Mouse (Mus musculus): ENCODE measurements around the gene Apaf1. TPM values are rescaled to one million over a fixed set of nuclear protein-coding genes. Genes with fewer than 3 reads are reported as not detected.

Apaf1 gene
- polyA plus RNA-seq, 1 experiment: 53.9 TPM

- Histone ChIP-seq H3K27ac (ENCODE audit: insufficient read depth, low read length) (no peak overlapping the region), H3K4me3 (ENCODE audit: insufficient read depth, low read length) (peak overlapping the region; percentile 87), H3K4me1 (ENCODE audit: control insufficient read depth, insufficient read depth, low read length) (peaks cover 4% of the 10 kb centered on the region; the same call in 1 of the 2 replicates)
- TF ChIP-seq POLR2A (IDR thresholded peaks at IDR 0.05; ENCODE audit: low read depth, low read length) (peak; percentile 31; the same call in 1 of the 2 replicates), CTCF (IDR thresholded peaks at IDR 0.05; ENCODE audit: borderline replicate concordance, insufficient read depth, low read length) (no peak)
These were observed 40.1 kb upstream of the Apaf1 start for GRCm38 (mm10) chr10:91122646-91123045.

GRCm38 (mm10) chr10:91116958-91117357 is 34.4 kb upstream of the Apaf1 start:
- TF ChIP-seq POLR2A (IDR thresholded peaks at IDR 0.05; ENCODE audit: low read depth, low read length): no peak
- no peak for TF ChIP-seq CTCF (IDR thresholded peaks at IDR 0.05; ENCODE audit: borderline replicate concordance, insufficient read depth, low read length)
- Histone ChIP-seq H3K27ac (ENCODE audit: insufficient read depth, low read length) (no peak overlapping the region), H3K4me1 (ENCODE audit: control insufficient read depth, insufficient read depth, low read length) (peaks cover 2% of the 10 kb centered on the region; the same call in 1 of the 2 replicates), H3K4me3 (ENCODE audit: insufficient read depth, low read length) (no peak overlapping the region)

- Histone ChIP-seq H3K27ac (ENCODE audit: insufficient read depth, low read length) (no peak overlapping the region), H3K4me3 (ENCODE audit: insufficient read depth, low read length) (no peak overlapping the region), H3K4me1 (ENCODE audit: control insufficient read depth, insufficient read depth, low read length) (no peaks in the 10 kb centered on the region)
- TF ChIP-seq POLR2A (IDR thresholded peaks at IDR 0.05; ENCODE audit: low read depth, low read length) (no peak), CTCF (IDR thresholded peaks at IDR 0.05; ENCODE audit: borderline replicate concordance, insufficient read depth, low read length) (no peak)
These were observed 27.3 kb upstream of the Apaf1 start for GRCm38 (mm10) chr10:91109841-91110240.

- Histone ChIP-seq H3K4me1 (ENCODE audit: control insufficient read depth, insufficient read depth, low read length) (no peaks in the 10 kb centered on the region), H3K27ac (ENCODE audit: insufficient read depth, low read length) (no peak overlapping the region), H3K4me3 (ENCODE audit: insufficient read depth, low read length) (no peak overlapping the region)
- TF ChIP-seq POLR2A (IDR thresholded peaks at IDR 0.05; ENCODE audit: low read depth, low read length): no peak
- no peak for TF ChIP-seq CTCF (IDR thresholded peaks at IDR 0.05; ENCODE audit: borderline replicate concordance, insufficient read depth, low read length)
These were observed 23.4 kb upstream of the Apaf1 start for GRCm38 (mm10) chr10:91105981-91106380.

- Histone ChIP-seq H3K4me3 (ENCODE audit: insufficient read depth, low read length) (no peak overlapping the region), H3K27ac (ENCODE audit: insufficient read depth, low read length) (no peak overlapping the region), H3K4me1 (ENCODE audit: control insufficient read depth, insufficient read depth, low read length) (no peaks in the 10 kb centered on the region)
- no peak for TF ChIP-seq POLR2A (IDR thresholded peaks at IDR 0.05; ENCODE audit: low read depth, low read length)
- no peak for TF ChIP-seq CTCF (IDR thresholded peaks at IDR 0.05; ENCODE audit: borderline replicate concordance, insufficient read depth, low read length)
These were observed 20.4 kb upstream of the Apaf1 start for GRCm38 (mm10) chr10:91102799-91103590.

GRCm38 (mm10) chr10:91101936-91102335 is 19.4 kb upstream of the Apaf1 start:
- TF ChIP-seq CTCF (IDR thresholded peaks at IDR 0.05; ENCODE audit: borderline replicate concordance, insufficient read depth, low read length): no peak
- no peaks in the 10 kb centered on the region for H3K4me1 ChIP-seq (ENCODE audit: control insufficient read depth, insufficient read depth, low read length)

GRCm38 (mm10) chr10:91100101-91100500 is 17.5 kb upstream of the Apaf1 start:
- Histone ChIP-seq H3K4me1 (ENCODE audit: control insufficient read depth, insufficient read depth, low read length) (no peaks in the 10 kb centered on the region), H3K27ac (ENCODE audit: insufficient read depth, low read length) (no peak overlapping the region), H3K4me3 (ENCODE audit: insufficient read depth, low read length) (no peak overlapping the region)
- no peak for TF ChIP-seq POLR2A (IDR thresholded peaks at IDR 0.05; ENCODE audit: low read depth, low read length)
- no peak for TF ChIP-seq CTCF (IDR thresholded peaks at IDR 0.05; ENCODE audit: borderline replicate concordance, insufficient read depth, low read length)

More at GRCm38 (mm10) chr10:91101936-91102335, 19.4 kb upstream of the Apaf1 start:
- Histone ChIP-seq H3K27ac (ENCODE audit: insufficient read depth, low read length) (no peak overlapping the region), H3K4me3 (ENCODE audit: insufficient read depth, low read length) (no peak overlapping the region)

- no peak overlapping the region for H3K27ac ChIP-seq (ENCODE audit: insufficient read depth, low read length)
- peaks cover 7% of the 10 kb centered on the region; the same call in 1 of the 2 replicates for H3K4me1 ChIP-seq (ENCODE audit: control insufficient read depth, insufficient read depth, low read length)
- TF ChIP-seq POLR2A (IDR thresholded peaks at IDR 0.05; ENCODE audit: low read depth, low read length) (no peak), CTCF (IDR thresholded peaks at IDR 0.05; ENCODE audit: borderline replicate concordance, insufficient read depth, low read length) (no peak)
- H3K4me3 ChIP-seq (ENCODE audit: insufficient read depth, low read length): no peak overlapping the region
These were observed 15.5 kb upstream of the Apaf1 start for GRCm38 (mm10) chr10:91098056-91098455.

GRCm38 (mm10) chr10:91094251-91095104 is 11.9 kb upstream of the Apaf1 start:
- Histone ChIP-seq H3K4me1 (ENCODE audit: control insufficient read depth, insufficient read depth, low read length) (peaks cover 9% of the 10 kb centered on the region; the same call in 1 of the 2 replicates), H3K4me3 (ENCODE audit: insufficient read depth, low read length) (no peak overlapping the region), H3K27ac (ENCODE audit: insufficient read depth, low read length) (no peak overlapping the region)
- TF ChIP-seq POLR2A (IDR thresholded peaks at IDR 0.05; ENCODE audit: low read depth, low read length) (no peak), CTCF (IDR thresholded peaks at IDR 0.05; ENCODE audit: borderline replicate concordance, insufficient read depth, low read length) (no peak)
